Mouse (Mus musculus) ES-E14 (cell line): ENCODE data around the gene Sdcbp2.

Experiments
- CHD2 ChIP-seq: IDR thresholded peaks from 2 replicates; pipeline ENCODE4 v1.6.1; 2014; ENCODE audit warnings: mild to moderate bottlenecking, low read depth, low read length, inconsistent platforms
- MAFK ChIP-seq: IDR thresholded peaks from 2 replicates; pipeline ENCODE4 v1.6.1; 2014; ENCODE audit warnings: mild to moderate bottlenecking, low read depth, low read length, inconsistent platforms; ENCODE audit not compliant: insufficient read depth
- ZC3H11A ChIP-seq: IDR thresholded peaks from 2 replicates; pipeline ENCODE4 v1.6.1; 2012; ENCODE audit warnings: low read depth, mild to moderate bottlenecking, inconsistent platforms, low read length, borderline replicate concordance
- ZNF384 ChIP-seq: IDR thresholded peaks from 2 replicates; pipeline ENCODE4 v1.6.1; 2012; ENCODE audit warnings: low read depth, low read length, inconsistent platforms

- TF ChIP-seq CHD2 (no peak), MAFK (no peak), ZNF384 (no peak), ZC3H11A (no peak)
These were observed 6.8 kb downstream of the Sdcbp2 start for GRCm38 (mm10) chr2:151579183-151579582.
